Mouse (Mus musculus): ENCODE results near the gene Usp15.

- TF ChIP-seq POLR2A (IDR thresholded peaks at IDR 0.05; ENCODE audit: extremely low read depth, insufficient read depth, low read length) (no peak), CTCF (IDR thresholded peaks at IDR 0.05; ENCODE audit: extremely low read depth, insufficient read depth, low read length) (no peak)
Measured at GRCm38 (mm10) chr10:123084307-123084706, 112.5 kb downstream of the Usp15 start.
